Mouse (Mus musculus) frontal cortex, postnatal 25 days (tissue): ENCODE data around the gene Poldip3.
"Not testable (repeated sequence)": the region's sequence is repeated elsewhere in the genome, so short reads cannot be mapped to it uniquely, and the experiment has no call there.

Source experiments
- DNase-seq, 2 experiments: peaks; one replicate each; pipeline ENCODE4 v3.0.0; 2022; ENCODE audit warnings: low spot score in 2 of 2

The Poldip3 gene

GRCm38 (mm10) chr15:83129530-83130231 lies 19.5 kb downstream of the Poldip3 start:
- no peak for DNase-seq

DNA sequence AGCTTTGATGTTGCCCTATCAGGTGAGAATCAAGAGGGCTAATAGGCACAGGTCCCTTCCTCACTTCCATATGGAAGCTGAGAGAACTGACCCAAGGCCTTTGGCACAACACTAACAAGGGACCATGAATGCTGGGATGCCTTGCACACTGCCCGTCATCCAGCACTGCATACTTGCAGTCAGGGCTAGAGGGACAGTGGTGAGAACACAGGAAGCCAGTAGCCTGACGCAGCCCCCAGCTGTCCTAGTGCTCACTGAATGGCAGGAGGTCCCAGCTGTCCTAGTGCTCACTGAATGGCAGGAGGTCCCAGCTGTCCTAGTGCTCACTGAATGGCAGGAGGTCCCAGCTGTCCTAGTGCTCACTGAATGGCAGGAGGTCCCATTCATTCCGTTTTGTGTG lies 22.1 kb downstream of the Poldip3 start:
- not testable (repeated sequence) for DNase-seq

DNA sequence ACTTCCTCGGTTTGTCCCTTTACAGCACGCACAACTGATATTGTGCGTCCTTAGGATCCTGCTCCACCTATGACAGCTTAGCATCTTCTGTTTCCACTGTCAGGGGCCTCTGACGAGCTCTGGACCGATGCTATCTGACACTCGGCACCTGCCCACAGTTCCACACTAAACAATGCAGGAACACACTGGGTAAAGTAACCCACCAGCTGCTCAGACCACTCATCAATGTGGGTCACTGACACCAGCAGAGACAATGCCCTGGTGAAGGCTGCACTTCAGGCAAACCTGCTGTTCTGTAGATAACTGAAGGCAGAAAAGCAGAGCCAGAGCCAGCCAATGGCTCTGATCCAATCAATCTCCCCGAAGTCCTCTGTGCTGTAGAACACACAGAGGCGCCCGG lies 22.6 kb downstream of the Poldip3 start:
- no peak for DNase-seq

DNA sequence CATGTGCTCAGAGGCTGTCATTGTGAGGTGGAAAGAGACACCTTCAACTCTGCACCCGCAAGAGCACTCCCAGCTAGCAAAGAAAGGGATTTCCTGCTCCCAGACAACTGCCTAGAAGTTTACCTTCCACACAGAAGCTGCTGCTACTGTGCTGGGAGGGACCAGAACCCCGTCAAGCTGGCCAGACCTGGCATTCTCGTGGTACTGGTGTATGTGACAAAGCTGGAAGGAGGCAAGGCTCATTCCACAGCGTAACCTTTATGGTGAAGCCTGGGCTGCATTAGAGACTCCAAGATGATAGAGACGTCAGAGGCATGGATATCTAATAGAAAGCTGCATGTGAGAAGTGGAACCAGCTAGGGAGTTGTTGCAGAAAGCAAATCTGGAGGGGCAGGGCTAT lies 24.6 kb downstream of the Poldip3 start:
- DNase-seq, result no peak

GRCm38 (mm10) chr15:83122566-83123145 lies 26.5 kb downstream of the Poldip3 start, which contains the start of gene Rrp7a:
TSS of gene Rrp7a (minus strand) at chr15:83122801.
- peak; percentile 84 to 89 for DNase-seq

GRCm38 (mm10) chr15:83121709-83122565 lies 27.2 kb downstream of the Poldip3 start:
- DNase-seq, result peak; percentile 33 to 42

GRCm38 (mm10) chr15:83118360-83118759 lies 30.8 kb downstream of the Poldip3 start:
- no peak for DNase-seq

DNA sequence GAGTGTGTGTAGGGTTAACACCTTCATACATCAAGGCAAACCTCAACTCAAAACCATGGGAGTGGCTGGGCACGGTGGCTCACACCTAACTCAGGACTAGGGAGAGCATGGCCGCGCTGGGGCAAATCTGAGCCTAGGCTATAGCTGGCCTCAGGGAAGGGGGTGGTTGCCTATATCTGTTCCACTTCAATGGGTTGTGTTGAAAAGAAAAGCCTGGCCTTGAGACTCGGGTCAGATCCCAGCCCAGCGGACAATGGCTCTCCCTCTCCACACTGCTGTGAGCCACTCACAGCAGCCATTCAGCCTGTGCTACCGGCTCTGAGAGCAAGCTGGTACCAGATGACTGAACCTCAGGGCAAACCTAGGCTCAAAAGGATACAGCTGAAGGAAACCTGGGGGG lies 34.1 kb downstream of the Poldip3 start:
- DNase-seq, result no peak

DNA sequence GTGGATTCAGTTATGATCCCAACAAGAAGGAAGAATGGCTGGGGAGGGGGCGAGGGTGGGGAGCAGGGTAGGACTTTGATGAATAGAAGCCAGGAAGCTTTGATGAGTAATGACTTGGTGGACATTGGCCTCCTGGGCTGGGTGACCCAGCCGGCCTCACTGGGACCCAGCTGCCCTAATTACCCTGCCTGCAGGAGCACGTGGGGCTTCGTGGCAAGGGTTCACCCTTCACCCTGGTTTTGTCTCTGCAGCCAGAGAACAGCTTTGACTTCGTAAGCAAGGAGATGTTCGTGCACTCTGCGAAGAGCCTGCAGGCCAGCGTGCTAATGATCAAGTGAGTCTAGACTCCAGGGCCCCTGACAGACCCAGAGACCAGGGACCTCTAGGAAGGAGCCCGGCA lies 35.1 kb downstream of the Poldip3 start:
- no peak for DNase-seq

DNA sequence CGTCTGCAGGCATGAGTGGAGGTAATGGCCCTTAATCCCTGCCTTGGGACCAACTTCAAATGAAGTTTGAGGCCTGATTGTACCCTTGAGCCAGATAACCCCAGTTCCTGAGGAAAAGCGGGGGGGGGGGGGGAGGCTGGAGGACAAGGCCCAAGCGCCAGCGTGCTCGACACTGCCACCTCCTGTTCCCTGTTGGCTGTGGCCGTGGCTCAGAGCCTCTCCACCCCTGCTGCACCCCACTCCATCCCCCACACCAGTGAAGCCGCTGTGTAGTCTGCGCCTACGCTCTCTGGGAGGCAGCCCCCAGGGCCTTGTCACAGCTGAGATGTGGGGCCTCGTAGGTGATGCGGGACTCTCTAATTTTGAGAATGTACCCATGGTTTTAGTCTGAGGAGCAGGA lies 36.3 kb downstream of the Poldip3 start:
- DNase-seq, result peak; percentile 47 to 51

DNA sequence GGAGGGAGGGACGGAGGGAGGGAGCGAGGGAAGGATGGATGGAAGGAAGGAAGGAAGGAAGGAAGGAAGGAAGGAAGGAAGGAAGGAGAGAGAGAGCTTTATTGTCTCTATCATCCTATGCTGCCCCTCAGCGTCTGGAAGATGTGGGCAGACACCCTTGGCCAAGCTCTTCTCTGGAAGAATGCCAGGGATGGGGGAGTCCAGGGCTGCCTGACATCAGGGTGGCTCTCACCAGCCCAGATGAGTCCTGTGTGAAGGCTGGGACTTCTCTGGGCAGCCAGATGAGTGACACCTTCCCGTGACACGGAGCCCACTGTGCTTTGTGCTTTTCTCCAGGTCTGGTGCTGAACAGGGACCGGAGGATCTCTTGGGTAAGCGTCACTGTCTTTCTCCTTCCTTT lies 37.3 kb downstream of the Poldip3 start:
- DNase-seq, result no peak

DNA sequence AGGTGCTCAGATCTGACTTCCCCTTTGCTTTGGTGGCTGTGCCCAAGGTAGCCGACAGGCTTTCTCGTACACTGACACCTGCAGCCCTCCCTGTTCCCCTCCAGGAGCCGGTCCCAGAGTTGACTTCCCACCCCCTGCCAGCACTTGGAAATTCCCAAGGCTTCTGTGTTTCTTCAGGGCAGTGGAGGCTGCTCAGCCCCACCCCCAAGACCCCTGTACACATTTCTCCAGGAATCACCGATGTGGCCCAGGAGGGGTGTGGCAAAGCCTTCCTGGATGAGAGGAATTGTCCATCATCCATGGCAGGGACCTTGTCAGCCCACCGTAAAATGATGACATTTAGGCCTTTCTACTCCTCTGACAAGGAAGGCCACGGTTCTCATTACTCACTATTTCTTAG lies 37.9 kb downstream of the Poldip3 start:
- no peak for DNase-seq

- no peak for DNase-seq
Observed at GRCm38 (mm10) chr15:83107814-83108213, 41.4 kb downstream of the Poldip3 start.

DNA sequence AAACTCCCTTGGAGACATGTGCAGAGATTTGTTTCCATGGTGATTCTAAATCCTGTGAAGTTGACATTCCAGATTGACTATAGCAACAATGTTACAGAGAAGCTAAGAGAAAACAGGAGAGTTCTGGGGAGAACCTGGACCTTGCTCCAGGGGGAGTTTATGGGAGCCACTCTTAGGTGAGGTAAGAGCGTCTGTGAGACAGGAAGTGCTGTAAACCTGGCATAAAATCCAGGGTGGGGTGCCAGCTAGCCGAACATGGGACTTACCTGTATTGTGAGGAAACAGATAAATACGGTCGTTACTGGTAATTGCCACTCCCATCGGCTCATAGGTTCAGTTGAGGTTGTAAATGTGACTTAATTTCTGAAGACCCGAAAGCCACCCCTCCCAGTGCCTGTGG lies 42.8 kb downstream of the Poldip3 start:
- no peak for DNase-seq

DNA sequence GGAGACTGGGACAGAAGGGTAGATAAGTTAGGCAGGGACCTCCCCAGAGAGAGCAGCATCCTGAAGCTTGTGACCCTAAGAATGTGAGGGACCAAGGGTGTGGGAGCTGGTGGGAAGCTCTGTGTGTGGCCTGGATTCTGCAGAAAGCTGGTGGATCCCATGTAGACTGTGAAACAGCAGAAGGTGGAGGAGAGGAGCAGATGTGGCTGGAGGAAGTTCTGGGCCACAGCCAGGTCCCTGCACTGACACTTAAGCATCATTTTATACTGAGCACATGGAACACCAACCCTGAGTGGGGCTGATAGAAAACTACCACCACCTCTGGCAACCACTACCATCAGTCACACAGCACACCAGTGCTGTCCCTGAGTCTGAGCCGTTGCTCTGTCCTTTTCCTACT lies 46.1 kb downstream of the Poldip3 start:
- DNase-seq, result no peak

DNA sequence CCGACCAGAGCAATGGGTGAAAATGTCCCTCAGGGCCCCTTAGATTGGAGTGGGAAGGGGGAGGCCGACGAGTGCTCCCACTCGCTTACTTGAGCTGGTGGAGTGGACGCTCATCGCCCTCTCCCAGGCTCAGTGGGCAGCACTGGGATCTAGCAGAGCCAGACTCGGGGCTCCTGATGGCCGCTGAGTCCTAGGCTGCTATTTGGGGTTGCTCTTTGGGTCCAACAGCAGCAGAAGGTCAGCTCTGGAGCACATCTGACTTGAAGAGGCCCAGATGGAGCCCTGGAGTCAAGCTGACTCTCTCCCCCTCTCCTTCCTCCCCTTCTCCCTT lies 48.9 kb downstream of the Poldip3 start:
- no peak for DNase-seq

GRCm38 (mm10) chr15:83099533-83100331 lies 49.5 kb downstream of the Poldip3 start:
- peak in 1 of 2 experiments; percentile 41 for DNase-seq

GRCm38 (mm10) chr15:83095950-83096349 lies 53.2 kb downstream of the Poldip3 start:
- DNase-seq, result no peak

DNA sequence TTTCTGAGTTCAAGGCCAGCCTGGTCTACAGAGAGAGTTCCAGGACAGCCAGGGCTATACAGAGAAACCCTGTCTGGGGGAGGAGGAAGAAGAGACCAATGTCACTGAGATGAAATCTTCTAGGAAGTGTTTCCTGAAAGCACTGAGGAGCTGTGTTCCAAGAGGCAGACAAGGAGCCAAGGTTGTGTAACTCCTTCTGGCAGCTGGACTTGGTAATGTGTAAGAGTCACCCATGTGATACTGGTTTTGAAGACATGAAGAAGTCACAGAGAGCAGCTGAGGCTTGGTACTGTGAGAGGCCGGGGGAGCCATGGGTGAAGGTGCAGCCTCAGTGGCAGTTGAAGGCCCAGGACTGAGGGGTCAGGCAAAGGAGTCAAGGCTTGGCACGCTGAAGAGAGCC lies 55.5 kb downstream of the Poldip3 start:
- no peak for DNase-seq

GRCm38 (mm10) chr15:83090874-83091273 lies 58.3 kb downstream of the Poldip3 start:
- no peak for DNase-seq

GRCm38 (mm10) chr15:83089429-83089605 lies 59.9 kb downstream of the Poldip3 start, which contains the start of gene Serhl:
TSS of gene Serhl (plus strand) at chr15:83089506.
- DNase-seq, result no peak
